Mouse (Mus musculus): ENCODE measurements around the gene Pabpn1l.
"Not testable (repeated sequence)": the region's sequence is repeated elsewhere in the genome, so short reads cannot be mapped to it uniquely, and the experiment has no call there.

The Pabpn1l gene

GRCm38 (mm10) chr8:122575735-122576647 is 46.5 kb downstream of the Pabpn1l start:
- DNase-seq (ENCODE audit: low read depth): no peak

GRCm38 (mm10) chr8:122575286-122575685 is 47.3 kb downstream of the Pabpn1l start:
- DNase-seq (ENCODE audit: low read depth): no peak

GRCm38 (mm10) chr8:122574667-122575251 is 47.8 kb downstream of the Pabpn1l start:
- DNase-seq (ENCODE audit: low read depth): no peak

- no peak for DNase-seq (ENCODE audit: low read depth)
These were observed 48.3 kb downstream of the Pabpn1l start for GRCm38 (mm10) chr8:122574264-122574663.

- DNase-seq (ENCODE audit: low read depth): no peak
These were observed 49.0 kb downstream of the Pabpn1l start for GRCm38 (mm10) chr8:122573577-122573976.

GRCm38 (mm10) chr8:122573176-122573575 is 49.4 kb downstream of the Pabpn1l start:
- DNase-seq (ENCODE audit: low read depth): not testable (repeated sequence)

DNA sequence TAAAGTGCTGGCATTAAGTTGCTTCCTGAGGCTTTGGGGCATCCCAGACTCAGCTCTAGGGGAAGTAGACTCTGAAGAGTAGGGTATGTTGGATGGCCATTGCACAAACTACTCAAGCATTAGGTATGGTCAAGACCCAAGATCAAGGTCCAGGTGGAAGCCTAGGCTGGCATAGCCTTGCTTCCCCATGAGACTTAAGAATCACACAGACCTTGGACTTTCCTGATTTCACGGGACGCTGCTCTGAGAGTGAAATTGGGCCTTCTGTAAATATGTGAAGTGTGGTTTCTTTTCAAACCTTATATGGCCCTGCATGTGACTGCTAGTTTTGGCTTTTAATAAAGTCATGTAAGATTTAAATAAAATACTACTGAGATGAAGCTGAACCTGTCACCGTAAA is 49.8 kb downstream of the Pabpn1l start:
- DNase-seq (ENCODE audit: low read depth): no peak

- DNase-seq (ENCODE audit: low read depth): no peak
These were observed 50.7 kb downstream of the Pabpn1l start for GRCm38 (mm10) chr8:122571750-122572267.

DNA sequence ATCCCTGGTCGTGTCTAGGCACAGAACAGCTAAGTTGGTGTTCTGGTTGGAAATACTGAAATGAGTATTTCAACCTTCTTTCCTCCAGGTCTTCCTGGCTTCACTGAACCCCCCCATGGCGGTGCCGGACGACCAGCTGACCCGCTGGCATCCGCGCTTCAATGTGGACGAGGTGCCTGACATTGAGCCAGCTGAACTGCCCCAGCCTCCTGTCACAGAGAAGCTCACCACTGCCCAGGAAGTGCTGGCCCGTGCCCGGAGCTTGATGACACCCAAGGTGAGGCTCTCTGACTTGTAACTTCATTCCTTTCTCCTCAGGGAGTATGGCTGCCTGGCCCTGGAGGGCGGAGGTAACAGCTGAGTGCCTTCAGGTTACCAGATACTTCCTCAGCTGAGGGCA is 51.4 kb downstream of the Pabpn1l start:
- no peak for DNase-seq (ENCODE audit: low read depth)

- DNase-seq (ENCODE audit: low read depth): no peak
These were observed 52.5 kb downstream of the Pabpn1l start for GRCm38 (mm10) chr8:122569996-122570395.

Measured in fibroblast of lung, adult 2 months (primary cell).